Mouse (Mus musculus) heart, postnatal 0 days (tissue): ENCODE data around the gene Ntn5.

Experiments
- CTCF ChIP-seq: IDR thresholded peaks from 2 replicates; pipeline ENCODE4 v1.5.1; 2016; ENCODE audit warnings: antibody characterized with exemption, control low read depth, low read depth
- EP300 ChIP-seq: IDR thresholded peaks from 2 replicates; pipeline ENCODE4 v1.6.1; 2016; ENCODE audit warnings: antibody characterized with exemption, low read depth

- TF ChIP-seq CTCF = no peak
- no peak for TF ChIP-seq EP300
These were observed 25.2 kb downstream of the Ntn5 start for GRCm38 (mm10) chr7:45709036-45709435.
